Mouse (Mus musculus) lung, adult 2 months (tissue): ENCODE measurements around the gene Gm45713.

ENCODE experiments used
- CTCF ChIP-seq: fragments of 200-500 bp; IDR thresholded peaks from 2 replicates; pipeline ENCODE4 v1.5.1; 2011; ENCODE audit warnings: mild to moderate bottlenecking, low read length, control low read depth; ENCODE audit not compliant: insufficient read depth
- POLR2A ChIP-seq: fragments of 200-500 bp; IDR thresholded peaks from 2 replicates; pipeline ENCODE4 v1.6.1; 2011; ENCODE audit warnings: low read depth, mild to moderate bottlenecking, control low read depth, low read length, borderline replicate concordance; ENCODE audit errors: extremely low read depth

GRCm38 (mm10) chr7:45104941-45105340 is 31.1 kb downstream of the Gm45713 start:
- TF ChIP-seq CTCF (no peak), POLR2A (no peak)
